Mouse (Mus musculus): ENCODE measurements around the gene Olfr1076. TPM values are rescaled to one million over a fixed set of nuclear protein-coding genes. Genes with fewer than 3 reads are reported as not detected.

Gene Olfr1076
- not detected in 2 replicates for polyA plus RNA-seq (2015; fragmentation: Nextera tagmentation; extraction: Ambion mirVana)

DNA sequence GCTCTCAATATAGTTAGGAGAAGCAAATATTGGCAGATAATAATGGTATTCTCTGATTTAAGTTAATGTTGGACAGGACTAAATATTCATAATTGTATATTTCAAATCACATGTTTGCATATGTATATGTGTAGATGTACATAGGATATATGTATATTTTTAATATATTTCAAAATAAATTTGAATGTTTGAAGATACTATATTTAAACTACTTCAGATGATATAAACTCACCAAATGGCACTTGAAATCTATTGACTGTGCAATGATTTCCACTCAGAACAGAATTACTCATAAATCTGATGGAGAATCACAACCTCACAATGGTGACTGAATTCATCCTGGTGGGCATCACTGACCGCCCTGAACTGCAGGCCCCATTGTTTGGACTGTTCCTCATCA, at the start of gene Olfr1076:
Olfr1076 (plus strand) TSS at position 301 of the 400 bp plus-strand sequence.

DNA sequence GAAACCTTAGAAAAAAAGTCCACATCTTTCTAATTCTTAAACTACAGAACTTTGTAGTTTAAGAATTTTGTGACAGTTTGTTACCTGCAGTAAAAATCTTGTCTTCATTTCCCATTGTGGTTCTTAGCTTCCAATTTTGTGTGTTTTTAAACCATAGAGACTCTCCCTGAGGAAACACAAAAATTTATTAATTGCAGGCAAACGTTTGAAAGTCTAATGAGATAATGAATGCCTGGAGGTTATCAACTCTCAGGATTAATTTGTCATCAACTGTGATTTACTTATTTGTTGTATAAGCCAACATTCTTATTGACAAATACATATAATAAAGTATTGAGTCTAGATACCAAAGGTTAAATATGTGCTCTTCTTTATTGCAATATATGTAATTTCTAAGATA, 21.0 kb upstream of the Olfr1076 start, which contains the start of gene Olfr228:
Olfr228 (minus strand) TSS at position 101 of the 400 bp plus-strand sequence.

DNA sequence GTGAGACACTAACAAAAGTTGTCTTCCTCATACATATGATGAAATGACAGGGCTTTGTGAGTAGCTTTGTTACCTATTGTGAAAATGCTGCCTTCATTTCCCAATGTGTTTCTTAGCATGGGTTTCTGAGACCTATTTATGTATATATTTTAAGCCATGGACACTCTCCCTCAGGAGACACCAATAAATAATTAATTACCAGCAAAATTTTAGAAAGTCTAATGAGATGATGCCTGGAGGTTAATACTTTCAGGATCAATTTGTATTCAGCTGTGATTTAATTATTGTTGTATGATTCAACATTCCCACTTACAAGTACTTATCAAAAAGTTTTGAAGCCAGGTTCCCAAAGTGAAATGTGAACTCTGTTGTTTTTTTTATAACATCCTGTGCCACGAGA, 34.1 kb downstream of the Olfr1076 start, which contains the start of gene Olfr1079:
Olfr1079 (minus strand) TSS at position 101 of the 400 bp plus-strand sequence.

DNA sequence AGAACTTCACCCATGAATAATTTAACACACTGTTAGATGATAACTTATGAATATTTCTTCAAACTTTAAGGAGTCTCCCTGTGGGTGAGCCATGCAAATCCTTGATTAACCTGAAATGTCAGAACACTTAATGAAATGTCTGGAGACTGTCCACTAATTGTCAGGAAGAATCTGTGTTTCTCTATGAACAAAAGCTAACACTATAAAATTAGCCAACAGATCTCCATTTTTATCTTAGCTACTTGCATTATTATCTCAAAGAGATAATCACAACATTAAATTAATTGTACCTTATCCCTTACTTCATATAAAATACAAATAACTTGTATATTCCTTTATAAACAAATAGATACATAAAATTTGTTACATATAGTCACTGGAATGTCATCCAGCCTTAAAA, 49.9 kb downstream of the Olfr1076 start, which contains the start of gene Olfr1080:
Olfr1080 (minus strand) TSS at position 101 of the 400 bp plus-strand sequence.

Other genes with a start within 250 kb of the Olfr1076 start
- not detected in 2 replicates for gene Olfr1051, start 229.4 kb upstream of the Olfr1076 start, polyA plus RNA-seq (2015; fragmentation: Nextera tagmentation; extraction: Ambion mirVana)
- gene Olfr1052, start 216.0 kb upstream of the Olfr1076 start, polyA plus RNA-seq (2015; fragmentation: Nextera tagmentation; extraction: Ambion mirVana): not detected in 2 replicates
- not detected in 2 replicates for gene Olfr1053, start 193.2 kb upstream of the Olfr1076 start, polyA plus RNA-seq (2015; fragmentation: Nextera tagmentation; extraction: Ambion mirVana)
- not detected in 2 replicates for gene Olfr1054, start 173.0 kb upstream of the Olfr1076 start, polyA plus RNA-seq (2015; fragmentation: Nextera tagmentation; extraction: Ambion mirVana)
- not detected in 2 replicates for gene Olfr1055, start 158.2 kb upstream of the Olfr1076 start, polyA plus RNA-seq (2015; fragmentation: Nextera tagmentation; extraction: Ambion mirVana)
- not detected in 2 replicates for gene Olfr1056, start 146.0 kb upstream of the Olfr1076 start, polyA plus RNA-seq (2015; fragmentation: Nextera tagmentation; extraction: Ambion mirVana)
- not detected in 2 replicates for gene Olfr1057, start 130.1 kb upstream of the Olfr1076 start, polyA plus RNA-seq (2015; fragmentation: Nextera tagmentation; extraction: Ambion mirVana)
- gene Olfr1058, start 119.9 kb upstream of the Olfr1076 start, polyA plus RNA-seq (2015; fragmentation: Nextera tagmentation; extraction: Ambion mirVana): not detected in 2 replicates
- not detected in 2 replicates for gene Olfr1061, start 94.4 kb upstream of the Olfr1076 start, polyA plus RNA-seq (2015; fragmentation: Nextera tagmentation; extraction: Ambion mirVana)
- not detected in 2 replicates for gene Olfr1062, start 81.7 kb upstream of the Olfr1076 start, polyA plus RNA-seq (2015; fragmentation: Nextera tagmentation; extraction: Ambion mirVana)
- gene Olfr1065, start 57.9 kb upstream of the Olfr1076 start, polyA plus RNA-seq (2015; fragmentation: Nextera tagmentation; extraction: Ambion mirVana): not detected in 2 replicates
- not detected in 2 replicates for gene Olfr1066, start 52.2 kb upstream of the Olfr1076 start, polyA plus RNA-seq (2015; fragmentation: Nextera tagmentation; extraction: Ambion mirVana)
- gene Olfr228, start 21.1 kb upstream of the Olfr1076 start, polyA plus RNA-seq (2015; fragmentation: Nextera tagmentation; extraction: Ambion mirVana): not detected in 2 replicates
- gene Olfr1079, start 34.0 kb downstream of the Olfr1076 start, polyA plus RNA-seq (2015; fragmentation: Nextera tagmentation; extraction: Ambion mirVana): not detected in 2 replicates
- gene Olfr1080, start 49.8 kb downstream of the Olfr1076 start, polyA plus RNA-seq (2015; fragmentation: Nextera tagmentation; extraction: Ambion mirVana): not detected in 2 replicates
- gene Olfr1082, start 90.5 kb downstream of the Olfr1076 start, polyA plus RNA-seq (2015; fragmentation: Nextera tagmentation; extraction: Ambion mirVana): not detected in 2 replicates
- not detected in 2 replicates for gene Olfr1084, start 131.3 kb downstream of the Olfr1076 start, polyA plus RNA-seq (2015; fragmentation: Nextera tagmentation; extraction: Ambion mirVana)
- not detected in 2 replicates for gene Olfr1085, start 153.6 kb downstream of the Olfr1076 start, polyA plus RNA-seq (2015; fragmentation: Nextera tagmentation; extraction: Ambion mirVana)
- gene Olfr1086, start 171.6 kb downstream of the Olfr1076 start, polyA plus RNA-seq (2015; fragmentation: Nextera tagmentation; extraction: Ambion mirVana): not detected in 2 replicates
- gene Olfr1087, start 189.9 kb downstream of the Olfr1076 start, polyA plus RNA-seq (2015; fragmentation: Nextera tagmentation; extraction: Ambion mirVana): not detected in 2 replicates
- not detected in 2 replicates for gene Olfr1089, start 225.2 kb downstream of the Olfr1076 start, polyA plus RNA-seq (2015; fragmentation: Nextera tagmentation; extraction: Ambion mirVana)

Measured in adrenal gland, postnatal 0 days (tissue).